Mouse (Mus musculus) bone marrow, adult 2 months (tissue): Measurements from ENCODE around the gene Dnaja3.

ENCODE experiments used
- CTCF ChIP-seq: fragments of 200-500 bp; IDR thresholded peaks from 2 replicates; pipeline ENCODE4 v1.5.1; 2011; ENCODE audit warnings: low read length, control low read depth; ENCODE audit not compliant: control insufficient read depth, insufficient read depth
- POLR2A ChIP-seq: fragments of 200-500 bp; IDR thresholded peaks from 2 replicates; pipeline ENCODE4 v1.6.1; 2011; ENCODE audit warnings: low read depth, mild to moderate bottlenecking, control low read depth, low read length, borderline replicate concordance; ENCODE audit not compliant: control insufficient read depth

DNA sequence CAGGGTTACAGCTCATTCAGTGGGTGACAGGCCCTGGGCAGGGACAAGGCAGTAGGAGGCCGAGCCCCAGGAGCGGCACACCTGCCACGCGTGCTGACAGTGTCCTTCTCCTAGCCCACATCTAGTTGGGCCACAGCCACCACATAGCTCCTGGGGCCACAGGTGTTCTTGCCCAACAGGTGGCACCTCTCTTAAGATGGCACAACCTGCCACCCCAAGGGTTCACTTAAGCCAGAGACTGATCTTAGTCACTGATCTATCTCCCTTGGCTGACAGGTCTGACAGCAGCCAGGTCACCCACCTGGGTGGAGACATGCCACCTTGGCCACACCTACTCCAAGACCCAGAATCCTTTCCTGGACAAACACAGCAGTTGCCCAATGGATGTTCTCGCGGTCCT, 3.1 kb downstream of the Dnaja3 start:
- TF ChIP-seq CTCF, result no peak
- TF ChIP-seq POLR2A, result no peak
